Mouse (Mus musculus) heart, embryonic 13.5 days (tissue): ENCODE data around the gene Fabp2. TPM values are rescaled to one million over a fixed set of nuclear protein-coding genes. Genes with fewer than 3 reads are reported as not detected.

ENCODE experiments used
- ATAC-seq: fragments of 200-750 bp; cut with Nextera tagmentation; 2 replicates; pipeline ENCODE4 v1.8.0; 2017; ENCODE audit warnings: moderate TSS enrichment; ENCODE audit not compliant: insufficient number of reproducible peaks, low FRiP score, low TSS enrichment; ENCODE audit errors: extremely low read depth
- H3K27ac ChIP-seq: fragments of 300-500 bp; sonication (generic); replicated peaks from 2 replicates; pipeline ENCODE4 v1.5.1; 2015; ENCODE audit warnings: moderate library complexity, mild to moderate bottlenecking, inconsistent platforms
- H3K27me3 ChIP-seq: fragments of 300-500 bp; sonication (generic); replicated peaks from 2 replicates; pipeline ENCODE4 v1.6.1; 2015; ENCODE audit warnings: mild to moderate bottlenecking, inconsistent platforms
- H3K36me3 ChIP-seq: fragments of 300-500 bp; sonication (generic); 2 replicates; pipeline ENCODE4 v1.6.1; 2015; ENCODE audit warnings: mild to moderate bottlenecking, inconsistent platforms
- H3K4me1 ChIP-seq: fragments of 300-500 bp; sonication (generic); 2 replicates; pipeline ENCODE4 v1.6.1; 2015; ENCODE audit warnings: inconsistent platforms
- H3K4me2 ChIP-seq: fragments of 300-500 bp; sonication (generic); 2 replicates; pipeline ENCODE4 v1.6.1; 2015; ENCODE audit warnings: inconsistent platforms, mild to moderate bottlenecking, moderate library complexity
- H3K4me3 ChIP-seq: fragments of 300-500 bp; sonication (generic); 2 replicates; pipeline ENCODE4 v1.5.1; 2015; ENCODE audit warnings: moderate library complexity, mild to moderate bottlenecking, inconsistent platforms
- H3K9ac ChIP-seq: fragments of 300-500 bp; sonication (generic); 2 replicates; pipeline ENCODE4 v1.6.1; 2015; ENCODE audit warnings: inconsistent platforms, mild to moderate bottlenecking, moderate library complexity
- H3K9me3 ChIP-seq: fragments of 300-500 bp; sonication (generic); 2 replicates; pipeline ENCODE4 v1.6.1; 2016; ENCODE audit warnings: inconsistent platforms
- WGBS: fragments of 180-500 bp; shearing (Covaris S2); methylation state at CpG from one replicate; pipeline ENCODE4 v1.1.7; 2015; ENCODE audit warnings: mixed read lengths; 5-methylcytosine and 5-hydroxymethylcytosine counted together
- polyA plus RNA-seq: library from polyadenylated mRNA; unstranded; fragments of >200 nt; fragmentation: Nextera tagmentation; extraction: Ambion mirVana; gene quantifications from 2 replicates; pipeline ENCODE4 v1.2.1, GENCODE M21; 2015

The Fabp2 gene
- polyA plus RNA-seq, result 0.36 TPM in 1 of 2 replicates, not detected in the other

GRCm38 (mm10) chr3:122894772-122895171 is at the start of gene Fabp2:
TSS of gene Fabp2 (plus strand) at chr3:122895072.
- H3K27ac ChIP-seq, result no peak within 1 kb of the TSS
- no peaks in the 10 kb centered on the region for H3K27me3 ChIP-seq
- WGBS, result 89% methylated on average over 3 of the region's 3 CpGs
- H3K36me3 ChIP-seq, result no peaks in the 10 kb centered on the region
- ATAC-seq, result no peak
- no peak within 1 kb of the TSS for H3K4me2 ChIP-seq
- no peak within 1 kb of the TSS for H3K9ac ChIP-seq
- no peaks in the 10 kb centered on the region for H3K9me3 ChIP-seq
- no peak within 1 kb of the TSS for H3K4me3 ChIP-seq
- H3K4me1 ChIP-seq, result no peaks in the 10 kb centered on the region

- H3K4me2 ChIP-seq, result no peak overlapping the region
- no peaks in the 10 kb centered on the region for H3K9me3 ChIP-seq
- H3K4me1 ChIP-seq, result peaks cover 9% of the 10 kb centered on the region; the same call in 1 of the 2 replicates
- no peak for ATAC-seq
- H3K36me3 ChIP-seq, result peaks cover 8% of the 10 kb centered on the region
- H3K27me3 ChIP-seq, result no peaks in the 10 kb centered on the region
- H3K9ac ChIP-seq, result no peak overlapping the region
- WGBS, result 45% methylated on average over 5 of the region's 5 CpGs
- H3K4me3 ChIP-seq, result no peak overlapping the region
- peak overlapping the region; percentile 39 for H3K27ac ChIP-seq
Measured at GRCm38 (mm10) chr3:122848410-122849034, 46.4 kb upstream of the Fabp2 start.

GRCm38 (mm10) chr3:122855149-122855548 is 39.7 kb upstream of the Fabp2 start:
- Histone ChIP-seq H3K36me3 (no peaks in the 10 kb centered on the region), H3K27ac (no peak overlapping the region), H3K27me3 (no peaks in the 10 kb centered on the region), H3K9me3 (no peaks in the 10 kb centered on the region), H3K4me3 (no peak overlapping the region), H3K9ac (no peak overlapping the region), H3K4me1 (peaks cover 5% of the 10 kb centered on the region; the same call in 1 of the 2 replicates), H3K4me2 (peak overlapping the region; percentile 37)
- WGBS, result 40% methylated on average over 11 of the region's 11 CpGs
- no peak for ATAC-seq

- no peaks in the 10 kb centered on the region for H3K27me3 ChIP-seq
- no peak overlapping the region for H3K4me3 ChIP-seq
- H3K4me1 ChIP-seq, result peaks cover 5% of the 10 kb centered on the region; the same call in 1 of the 2 replicates
- H3K9me3 ChIP-seq, result no peaks in the 10 kb centered on the region
- no peaks in the 10 kb centered on the region for H3K36me3 ChIP-seq
- no peak overlapping the region for H3K4me2 ChIP-seq
- H3K9ac ChIP-seq, result no peak overlapping the region
- H3K27ac ChIP-seq, result no peak overlapping the region
- no peak for ATAC-seq
- 71% methylated on average over 2 of the region's 2 CpGs for WGBS
Measured at GRCm38 (mm10) chr3:122859829-122860228, 35.0 kb upstream of the Fabp2 start.

GRCm38 (mm10) chr3:122860573-122861498 is 34.0 kb upstream of the Fabp2 start:
- Histone ChIP-seq H3K4me1 (no peaks in the 10 kb centered on the region), H3K9ac (no peak overlapping the region), H3K27ac (no peak overlapping the region), H3K4me2 (no peak overlapping the region), H3K9me3 (no peaks in the 10 kb centered on the region), H3K4me3 (no peak overlapping the region), H3K27me3 (no peaks in the 10 kb centered on the region), H3K36me3 (no peaks in the 10 kb centered on the region)
- 81% methylated on average over 12 of the region's 12 CpGs for WGBS
- no peak for ATAC-seq

GRCm38 (mm10) chr3:122865092-122865491 is 29.8 kb upstream of the Fabp2 start:
- H3K36me3 ChIP-seq, result no peaks in the 10 kb centered on the region
- no peak overlapping the region for H3K27ac ChIP-seq
- no peak overlapping the region for H3K9ac ChIP-seq
- H3K27me3 ChIP-seq, result no peaks in the 10 kb centered on the region
- H3K4me2 ChIP-seq, result no peak overlapping the region
- H3K9me3 ChIP-seq, result no peaks in the 10 kb centered on the region
- H3K4me3 ChIP-seq, result no peak overlapping the region
- H3K4me1 ChIP-seq, result no peaks in the 10 kb centered on the region
- WGBS, result 71% methylated on average over 4 of the region's 4 CpGs
- no peak for ATAC-seq

- 100% methylated on average over 1 of the region's 1 CpGs for WGBS
Measured at GRCm38 (mm10) chr3:122868270-122868669, 26.6 kb upstream of the Fabp2 start.

GRCm38 (mm10) chr3:122871596-122871995 is 23.3 kb upstream of the Fabp2 start:
- H3K9me3 ChIP-seq, result no peaks in the 10 kb centered on the region
- H3K4me1 ChIP-seq, result no peaks in the 10 kb centered on the region
- no peak for ATAC-seq
- WGBS, result 78% methylated on average over 1 of the region's 1 CpGs
- no peak overlapping the region for H3K27ac ChIP-seq
- no peaks in the 10 kb centered on the region for H3K36me3 ChIP-seq
- no peak overlapping the region for H3K4me3 ChIP-seq
- H3K9ac ChIP-seq, result no peak overlapping the region
- H3K27me3 ChIP-seq, result no peaks in the 10 kb centered on the region
- H3K4me2 ChIP-seq, result no peak overlapping the region

More at GRCm38 (mm10) chr3:122868270-122868669, 26.6 kb upstream of the Fabp2 start:
- H3K4me1 ChIP-seq, result no peaks in the 10 kb centered on the region
- no peak overlapping the region for H3K4me2 ChIP-seq
- no peaks in the 10 kb centered on the region for H3K36me3 ChIP-seq
- H3K9ac ChIP-seq, result no peak overlapping the region
- no peak overlapping the region for H3K4me3 ChIP-seq
- no peaks in the 10 kb centered on the region for H3K9me3 ChIP-seq
- H3K27me3 ChIP-seq, result no peaks in the 10 kb centered on the region
- H3K27ac ChIP-seq, result no peak overlapping the region
- no peak for ATAC-seq

- H3K4me1 ChIP-seq, result no peaks in the 10 kb centered on the region
- no peaks in the 10 kb centered on the region for H3K27me3 ChIP-seq
- H3K4me3 ChIP-seq, result no peak overlapping the region
- WGBS, result 68% methylated on average over 2 of the region's 2 CpGs
- H3K9ac ChIP-seq, result no peak overlapping the region
- H3K36me3 ChIP-seq, result no peaks in the 10 kb centered on the region
- H3K4me2 ChIP-seq, result no peak overlapping the region
- no peak overlapping the region for H3K27ac ChIP-seq
- no peaks in the 10 kb centered on the region for H3K9me3 ChIP-seq
- ATAC-seq, result no peak
Measured at GRCm38 (mm10) chr3:122876870-122877269, 18.0 kb upstream of the Fabp2 start.

GRCm38 (mm10) chr3:122877543-122877942 is 17.3 kb upstream of the Fabp2 start:
- 67% methylated on average over 3 of the region's 3 CpGs for WGBS
- H3K9me3 ChIP-seq, result no peaks in the 10 kb centered on the region

GRCm38 (mm10) chr3:122878705-122879315 is 16.1 kb upstream of the Fabp2 start:
- no peak overlapping the region for H3K4me2 ChIP-seq
- WGBS, result 69% methylated on average over 8 of the region's 8 CpGs
- H3K9ac ChIP-seq, result no peak overlapping the region
- no peaks in the 10 kb centered on the region for H3K27me3 ChIP-seq
- no peak overlapping the region for H3K27ac ChIP-seq
- ATAC-seq, result no peak
- no peak overlapping the region for H3K4me3 ChIP-seq
- no peaks in the 10 kb centered on the region for H3K9me3 ChIP-seq
- no peaks in the 10 kb centered on the region for H3K36me3 ChIP-seq
- H3K4me1 ChIP-seq, result no peaks in the 10 kb centered on the region

More at GRCm38 (mm10) chr3:122877543-122877942, 17.3 kb upstream of the Fabp2 start:
- no peak overlapping the region for H3K27ac ChIP-seq
- H3K36me3 ChIP-seq, result no peaks in the 10 kb centered on the region
- H3K9ac ChIP-seq, result no peak overlapping the region
- no peak overlapping the region for H3K4me3 ChIP-seq
- no peak overlapping the region for H3K4me2 ChIP-seq
- no peak for ATAC-seq
- H3K27me3 ChIP-seq, result no peaks in the 10 kb centered on the region
- no peaks in the 10 kb centered on the region for H3K4me1 ChIP-seq
